Mouse (Mus musculus) heart, embryonic 12.5 days (tissue): ENCODE measurements at regions not wholly inside any gene's neighbourhood (a gene's known extent, or its start where the extent isn't known, plus 50 kb on each side); places are given as distances from the start of the nearest gene placed in this dataset.

Experiments used
- ATAC-seq: fragments of 200-750 bp; cut with Nextera tagmentation; 2 replicates; pipeline ENCODE4 v1.8.0; 2017; ENCODE audit warnings: moderate TSS enrichment, moderate library complexity; ENCODE audit not compliant: insufficient number of reproducible peaks, low FRiP score
- H3K27ac ChIP-seq: fragments of 300-500 bp; sonication (generic); 2 replicates; pipeline ENCODE4 v1.5.1; 2016; ENCODE audit warnings: mild to moderate bottlenecking, moderate library complexity; ENCODE audit not compliant: poor library complexity, severe bottlenecking
- H3K27me3 ChIP-seq: fragments of 300-500 bp; sonication (generic); replicated peaks from 2 replicates; pipeline ENCODE4 v1.6.1; 2016; ENCODE audit warnings: mild to moderate bottlenecking, moderate library complexity
- H3K36me3 ChIP-seq: fragments of 300-500 bp; sonication (generic); 2 replicates; pipeline ENCODE4 v1.6.1; 2016; ENCODE audit warnings: mild to moderate bottlenecking, moderate library complexity
- H3K4me1 ChIP-seq: fragments of 300-500 bp; sonication (generic); replicated peaks from 2 replicates; pipeline ENCODE4 v1.6.1; 2016; ENCODE audit warnings: mild to moderate bottlenecking
- H3K4me2 ChIP-seq: fragments of 300-500 bp; sonication (generic); 2 replicates; pipeline ENCODE4 v1.6.1; 2016; ENCODE audit warnings: mild to moderate bottlenecking, moderate library complexity
- H3K4me3 ChIP-seq: fragments of 300-500 bp; sonication (generic); 2 replicates; pipeline ENCODE4 v1.5.1; 2016; ENCODE audit warnings: mild to moderate bottlenecking
- H3K9ac ChIP-seq: fragments of 300-500 bp; sonication (generic); 2 replicates; pipeline ENCODE4 v1.6.1; 2016; ENCODE audit warnings: mild to moderate bottlenecking, moderate library complexity
- H3K9me3 ChIP-seq: fragments of 300-500 bp; sonication (generic); replicated peaks from 2 replicates; pipeline ENCODE4 v1.6.1; 2016; ENCODE audit warnings: mild to moderate bottlenecking, moderate library complexity
- WGBS: fragments of 180-500 bp; shearing (Covaris S2); methylation state at CpG from one replicate; pipeline ENCODE4 v1.1.7; 2016; 5-methylcytosine and 5-hydroxymethylcytosine counted together

DNA sequence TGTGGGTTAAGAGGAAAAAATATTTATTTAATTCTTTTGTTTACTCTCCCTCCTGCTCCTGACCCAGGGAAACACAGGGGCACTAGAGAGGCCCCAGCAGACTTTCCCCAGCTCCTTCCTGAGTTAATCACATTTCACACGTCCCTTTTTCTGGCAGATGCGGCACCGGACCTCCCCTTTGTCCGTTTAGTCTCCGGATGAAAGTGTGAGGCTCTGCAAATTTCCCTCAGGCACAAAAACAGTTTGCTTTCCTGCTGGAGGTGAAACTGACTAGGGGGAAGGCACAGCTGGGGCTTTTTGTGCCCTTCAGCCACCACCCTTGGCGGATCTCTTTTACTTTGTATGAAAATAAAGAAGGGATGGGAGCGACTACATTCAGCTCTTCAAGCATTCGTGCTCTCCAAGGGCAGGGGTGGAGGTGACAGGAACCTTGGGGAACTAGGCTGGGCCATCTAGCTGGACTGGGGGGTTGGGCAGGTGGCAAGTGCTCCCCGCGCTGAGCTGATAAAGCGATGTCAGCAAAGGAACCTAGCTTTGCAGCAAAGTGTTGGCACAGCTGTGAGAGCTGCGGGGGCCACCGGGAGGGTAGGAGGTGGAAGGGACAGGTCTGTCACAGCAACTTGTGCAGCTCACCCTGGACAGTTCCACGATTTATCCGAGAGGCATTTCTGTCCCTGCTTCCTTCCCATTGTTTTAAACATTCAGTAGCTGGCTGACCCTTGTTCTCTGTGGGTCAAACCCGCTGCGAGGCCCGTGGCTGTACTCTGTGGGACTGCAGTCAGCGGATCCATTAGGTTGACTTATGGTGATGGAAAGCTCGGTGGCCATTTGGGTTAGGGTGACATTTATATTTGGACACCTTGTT, 329.6 kb downstream of the Ttll7 start:
- Histone ChIP-seq H3K27me3 (no peaks in the 10 kb centered on the region), H3K9ac (no peak overlapping the region), H3K4me2 (peak overlapping the region; percentile 59), H3K9me3 (0 out of 2 replicates have a peak, but pooled peaks cover under 1% of the 10 kb centered on the region), H3K36me3 (no peaks in the 10 kb centered on the region), H3K4me3 (peak overlapping the region; percentile 19), H3K27ac (no peak overlapping the region), H3K4me1 (peaks cover 21% of the 10 kb centered on the region)
- ATAC-seq = peak; percentile 69
- WGBS = under 1% methylated on average over 20 of the region's 20 CpGs

DNA sequence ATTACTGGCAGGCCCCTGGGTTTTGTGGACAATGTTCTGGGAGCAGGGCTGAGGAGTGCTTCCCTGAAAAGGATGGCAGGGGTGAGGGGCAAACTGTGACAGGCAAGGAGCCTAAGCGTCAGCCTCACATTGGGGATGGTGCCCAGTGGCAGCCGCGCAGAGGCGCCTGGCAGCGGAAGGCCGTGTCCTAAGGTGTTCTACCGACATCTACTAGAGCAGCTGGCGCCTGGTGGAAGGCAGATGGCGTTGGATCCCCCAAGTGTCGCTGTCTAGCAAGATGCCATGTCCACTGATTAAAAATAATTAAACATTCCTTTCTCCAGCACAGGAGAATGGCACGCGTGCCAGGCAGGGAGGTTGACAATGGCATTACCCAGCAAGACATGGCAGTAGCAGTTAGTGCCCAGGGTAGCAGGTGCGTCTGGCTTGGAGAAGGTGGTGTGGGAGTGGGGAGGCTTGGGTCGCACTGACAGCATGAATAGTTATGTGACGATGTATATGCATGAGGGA, 330.3 kb downstream of the Ttll7 start:
- Histone ChIP-seq H3K9ac (no peak overlapping the region), H3K4me2 (peak overlapping the region; percentile 59)

DNA sequence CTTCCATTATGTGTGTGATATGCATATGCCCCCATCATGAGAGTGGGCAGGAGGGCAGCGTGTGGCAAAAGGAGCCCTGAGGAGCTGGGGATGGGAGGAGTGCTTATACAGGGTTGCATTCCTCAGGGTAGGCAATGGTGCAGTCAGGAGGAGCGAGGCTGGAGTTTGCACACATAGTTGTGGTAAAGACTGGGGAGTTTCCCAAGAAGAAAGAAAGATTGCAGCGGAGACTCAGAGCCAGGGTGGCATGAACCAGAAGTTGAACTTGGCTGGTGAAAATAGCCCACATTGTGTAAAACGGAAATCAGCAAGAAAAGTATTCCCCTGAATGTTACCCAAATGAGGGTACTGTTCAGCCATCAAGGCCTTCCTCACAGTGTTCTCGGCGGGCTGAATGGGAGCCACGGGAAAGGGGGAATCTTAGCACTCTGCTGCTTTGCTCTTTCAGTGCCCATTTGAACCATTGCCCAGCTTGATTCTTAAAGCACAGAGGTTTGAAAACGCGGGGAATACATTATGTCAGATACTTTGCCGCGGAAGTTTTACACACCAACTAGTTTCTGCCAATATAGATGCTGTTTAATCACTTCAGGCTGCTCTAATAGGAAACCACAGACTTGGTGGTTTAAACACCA, 331.6 kb downstream of the Ttll7 start:
- Histone ChIP-seq H3K9me3 (peaks cover 4% of the 10 kb centered on the region; the same call in 1 of the 2 replicates), H3K27ac (no peak overlapping the region), H3K36me3 (no peaks in the 10 kb centered on the region), H3K27me3 (no peaks in the 10 kb centered on the region), H3K4me2 (no peak overlapping the region), H3K4me3 (no peak overlapping the region), H3K9ac (no peak overlapping the region), H3K4me1 (peaks cover 21% of the 10 kb centered on the region)
- 78% methylated on average over 11 of the region's 11 CpGs for WGBS
- ATAC-seq = no peak

More for the DNA sequence above, 330.3 kb downstream of the Ttll7 start:
- ATAC-seq = no peak
- H3K27ac ChIP-seq = no peak overlapping the region
- H3K36me3 ChIP-seq = no peaks in the 10 kb centered on the region
- 36% methylated on average over 15 of the region's 15 CpGs for WGBS
- H3K4me3 ChIP-seq = no peak overlapping the region
- peaks cover 21% of the 10 kb centered on the region for H3K4me1 ChIP-seq
- peaks cover 4% of the 10 kb centered on the region; the same call in 1 of the 2 replicates for H3K9me3 ChIP-seq
- no peaks in the 10 kb centered on the region for H3K27me3 ChIP-seq

DNA sequence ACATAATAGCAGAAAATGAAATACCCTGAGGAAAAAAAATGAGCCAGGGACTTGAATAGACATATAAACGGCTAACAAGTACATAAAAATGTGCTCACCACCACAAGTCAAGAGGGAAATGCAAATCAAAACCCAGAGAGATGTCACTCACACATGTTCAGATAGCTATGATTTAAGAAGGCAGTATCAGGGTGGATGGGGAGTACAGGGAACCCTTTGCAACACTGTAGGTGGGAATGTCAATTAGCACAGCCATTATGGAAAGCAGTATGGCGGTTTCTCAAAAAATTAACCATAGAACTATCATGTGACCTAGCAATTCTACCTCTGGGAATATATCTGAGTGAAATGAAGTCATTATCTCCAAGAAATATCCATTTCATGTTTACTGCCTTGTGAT, 337.6 kb downstream of the Ttll7 start:
- Histone ChIP-seq H3K27me3 (no peaks in the 10 kb centered on the region), H3K4me2 (no peak overlapping the region), H3K36me3 (no peaks in the 10 kb centered on the region), H3K27ac (no peak overlapping the region), H3K4me3 (no peak overlapping the region), H3K9me3 (peaks cover 4% of the 10 kb centered on the region; the same call in 1 of the 2 replicates), H3K4me1 (no peaks in the 10 kb centered on the region), H3K9ac (no peak overlapping the region)
- 76% methylated on average over 2 of the region's 2 CpGs for WGBS
- ATAC-seq = no peak

DNA sequence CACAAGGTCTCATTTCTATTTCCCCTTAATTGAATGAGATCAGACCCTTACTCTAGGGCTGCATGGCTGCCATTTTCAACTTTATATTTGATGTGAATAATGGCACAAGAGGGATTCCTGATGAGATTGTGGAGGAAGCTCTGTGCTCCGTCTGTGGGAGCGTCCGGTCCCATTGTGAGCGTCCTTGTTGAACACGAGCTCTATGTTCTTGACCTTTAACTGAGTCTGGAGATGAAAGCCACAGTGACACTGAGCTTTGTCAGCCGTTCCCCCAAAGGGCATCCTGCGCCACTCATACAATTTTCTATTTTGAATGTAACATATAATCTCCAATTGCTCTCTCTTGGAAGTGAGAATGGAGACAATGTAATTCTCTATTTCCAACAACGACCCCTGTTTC, 344.5 kb downstream of the Ttll7 start:
- Histone ChIP-seq H3K36me3 (no peaks in the 10 kb centered on the region), H3K4me2 (no peak overlapping the region), H3K9ac (no peak overlapping the region), H3K27me3 (no peaks in the 10 kb centered on the region), H3K27ac (no peak overlapping the region), H3K4me1 (no peaks in the 10 kb centered on the region), H3K9me3 (no peaks in the 10 kb centered on the region), H3K4me3 (no peak overlapping the region)
- WGBS = 82% methylated on average over 8 of the region's 8 CpGs
- ATAC-seq = no peak

DNA sequence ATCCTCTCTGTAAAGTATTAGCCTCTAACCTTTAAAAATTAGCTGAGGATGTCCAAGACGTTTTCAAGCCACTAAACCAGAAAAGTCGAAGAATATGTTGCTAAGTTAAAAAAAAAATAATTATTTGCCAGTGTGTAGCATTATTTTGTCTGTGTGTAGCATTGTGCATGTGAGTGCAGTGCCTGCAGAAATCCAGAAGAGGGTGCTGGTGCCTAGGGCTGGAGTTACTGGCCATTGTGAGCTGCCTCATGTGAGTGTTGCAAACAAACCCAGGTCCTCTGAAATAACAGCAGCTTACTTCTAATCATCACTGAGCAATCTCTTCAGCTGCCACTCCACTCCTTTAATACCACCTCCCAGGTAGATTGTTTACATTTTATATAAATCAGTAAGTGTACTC, 345.0 kb downstream of the Ttll7 start:
- Histone ChIP-seq H3K36me3 (no peaks in the 10 kb centered on the region), H3K27ac (no peak overlapping the region), H3K9ac (no peak overlapping the region), H3K4me2 (no peak overlapping the region), H3K4me3 (no peak overlapping the region), H3K9me3 (no peaks in the 10 kb centered on the region), H3K27me3 (no peaks in the 10 kb centered on the region), H3K4me1 (no peaks in the 10 kb centered on the region)
- ATAC-seq = no peak
- WGBS = 48% methylated on average over 2 of the region's 2 CpGs

DNA sequence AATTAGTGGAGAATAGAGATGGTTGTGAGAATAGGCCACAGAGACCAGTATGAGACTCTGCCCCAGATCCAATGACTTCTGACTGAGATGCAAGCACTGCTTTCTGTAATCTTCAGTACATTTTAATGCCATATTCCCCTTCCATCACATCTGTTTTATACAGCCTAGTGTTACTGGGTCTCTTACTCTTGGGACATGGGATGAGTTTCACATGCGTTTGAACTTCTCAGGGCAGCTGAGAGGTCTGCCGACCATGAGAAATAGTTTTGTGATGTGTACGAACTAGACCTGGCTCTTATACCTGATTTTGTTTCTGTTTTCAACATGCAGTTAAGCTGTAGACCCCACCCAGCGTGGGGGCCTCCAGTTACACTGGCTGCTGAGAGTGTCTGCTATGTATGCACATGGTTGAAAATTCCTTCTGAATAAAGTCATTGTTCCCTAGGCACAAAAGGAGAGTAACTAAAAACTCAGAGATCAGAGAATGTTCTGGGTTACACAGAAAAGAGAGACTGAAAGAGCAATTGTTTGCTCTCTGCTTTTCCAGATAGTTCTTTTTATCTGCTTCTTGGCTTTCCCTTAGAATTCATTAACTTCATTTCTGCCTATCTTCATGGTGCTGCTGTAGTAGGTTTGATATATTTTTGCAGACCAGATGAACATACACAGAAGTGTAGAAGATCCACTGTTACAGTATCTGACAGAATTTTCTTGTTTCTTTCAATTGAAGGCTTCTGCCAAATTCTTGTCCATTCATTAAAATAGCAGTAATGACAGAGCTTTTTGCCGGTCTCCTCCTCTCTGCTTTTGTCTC, 359.2 kb downstream of the Ttll7 start:
- Histone ChIP-seq H3K27ac (no peak overlapping the region), H3K9ac (no peak overlapping the region), H3K4me1 (peaks cover 8% of the 10 kb centered on the region; the same call in 1 of the 2 replicates), H3K9me3 (no peaks in the 10 kb centered on the region), H3K4me2 (no peak overlapping the region), H3K4me3 (no peak overlapping the region), H3K36me3 (no peaks in the 10 kb centered on the region), H3K27me3 (no peaks in the 10 kb centered on the region)
- WGBS = 57% methylated on average over 5 of the region's 5 CpGs
- ATAC-seq = no peak

DNA sequence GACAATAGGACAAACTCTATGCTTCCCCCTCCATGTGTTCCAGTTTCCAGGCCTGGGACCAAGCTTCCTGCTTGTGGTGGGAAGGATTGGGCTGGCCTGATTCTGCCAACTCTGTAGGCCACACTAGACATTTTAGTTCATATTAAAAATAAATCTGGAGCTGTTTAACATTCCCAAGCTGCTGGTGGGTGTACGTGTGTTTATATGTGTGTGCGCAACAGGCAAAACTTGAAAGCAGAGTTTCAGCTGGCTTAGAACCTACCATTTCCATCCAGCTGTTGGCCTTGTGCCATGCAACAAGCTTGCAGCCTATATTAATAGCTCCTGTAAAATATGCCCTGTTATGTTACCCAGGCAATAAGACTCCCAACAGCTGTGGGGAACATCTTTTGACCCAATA, 376.5 kb downstream of the Ttll7 start:
- no peak overlapping the region for H3K4me2 ChIP-seq
- H3K27ac ChIP-seq = no peak overlapping the region
- no peak overlapping the region for H3K4me3 ChIP-seq
- H3K9ac ChIP-seq = no peak overlapping the region
- WGBS = 82% methylated on average over 2 of the region's 2 CpGs
- H3K27me3 ChIP-seq = no peaks in the 10 kb centered on the region
- no peak for ATAC-seq
- H3K9me3 ChIP-seq = no peaks in the 10 kb centered on the region
- H3K4me1 ChIP-seq = no peaks in the 10 kb centered on the region
- H3K36me3 ChIP-seq = no peaks in the 10 kb centered on the region

DNA sequence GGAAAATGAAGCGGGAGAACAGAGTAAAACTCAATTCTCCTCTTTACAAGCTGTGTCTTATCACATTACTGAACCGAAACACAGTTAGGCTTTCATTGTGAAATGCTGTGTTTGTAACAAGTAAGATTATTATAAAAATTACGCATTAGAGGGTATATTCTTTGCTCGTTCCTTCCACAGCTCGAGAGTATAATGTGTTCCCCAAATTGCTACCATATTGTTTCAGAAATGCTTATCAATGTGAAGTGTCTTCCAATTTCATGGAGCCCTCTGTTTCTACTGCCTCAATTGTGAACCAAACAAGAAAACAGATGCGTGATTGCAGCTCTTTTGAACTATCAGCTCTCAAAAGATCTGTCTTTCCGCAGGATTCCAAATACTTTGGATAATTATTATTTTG, 378.4 kb downstream of the Ttll7 start:
- no peak overlapping the region for H3K4me2 ChIP-seq
- H3K36me3 ChIP-seq = no peaks in the 10 kb centered on the region
- H3K9me3 ChIP-seq = no peaks in the 10 kb centered on the region
- no peaks in the 10 kb centered on the region for H3K27me3 ChIP-seq
- no peak overlapping the region for H3K27ac ChIP-seq
- 85% methylated on average over 7 of the region's 7 CpGs for WGBS
- H3K4me1 ChIP-seq = no peaks in the 10 kb centered on the region
- no peak overlapping the region for H3K9ac ChIP-seq
- no peak overlapping the region for H3K4me3 ChIP-seq
- no peak for ATAC-seq

DNA sequence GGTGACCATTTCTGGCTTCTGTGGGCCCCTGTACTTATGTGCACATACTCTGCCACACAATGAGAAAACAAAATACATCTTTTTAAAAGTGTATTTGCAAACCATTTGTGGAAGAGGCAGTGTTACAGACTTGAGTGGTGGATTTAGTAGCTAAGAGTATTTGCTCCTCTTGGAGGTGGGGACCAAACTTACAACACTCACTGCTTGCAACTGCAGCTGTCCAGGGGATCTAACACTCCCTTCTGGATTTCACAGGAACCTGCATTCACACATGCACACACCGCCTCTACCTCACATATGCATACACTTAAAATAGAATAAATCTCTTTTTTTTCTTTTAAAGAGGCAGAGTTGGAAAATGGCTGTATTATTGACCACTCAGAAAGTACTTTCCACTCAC, 386.2 kb downstream of the Ttll7 start:
- WGBS = 70% methylated on average over 1 of the region's 1 CpGs
- H3K9me3 ChIP-seq = no peaks in the 10 kb centered on the region
- H3K9ac ChIP-seq = no peak overlapping the region
- H3K27me3 ChIP-seq = no peaks in the 10 kb centered on the region
- no peak overlapping the region for H3K4me3 ChIP-seq
- H3K36me3 ChIP-seq = no peaks in the 10 kb centered on the region
- no peak for ATAC-seq
- no peak overlapping the region for H3K27ac ChIP-seq
- H3K4me2 ChIP-seq = no peak overlapping the region
- no peaks in the 10 kb centered on the region for H3K4me1 ChIP-seq

DNA sequence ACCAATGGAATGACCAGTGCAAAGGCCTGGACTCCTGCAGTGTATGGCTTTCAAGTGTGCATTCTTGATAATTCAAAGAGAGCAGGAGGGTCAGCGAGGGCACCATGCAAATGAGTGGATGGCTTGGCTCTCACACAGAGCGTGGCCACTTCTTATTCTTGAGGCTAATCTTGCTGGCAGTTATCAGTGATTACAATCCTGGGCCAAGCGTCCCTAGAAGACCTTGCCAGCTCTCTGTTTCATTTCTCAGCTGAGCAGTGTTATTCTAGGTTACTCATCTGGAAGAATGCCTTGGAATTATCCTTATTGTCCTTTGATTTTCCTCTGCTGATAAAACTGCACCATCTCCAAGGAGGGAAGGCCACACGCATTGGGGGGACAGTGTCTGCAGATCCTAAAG, 388.5 kb downstream of the Ttll7 start:
- Histone ChIP-seq H3K9ac (no peak overlapping the region), H3K4me2 (no peak overlapping the region), H3K27me3 (no peaks in the 10 kb centered on the region), H3K4me1 (no peaks in the 10 kb centered on the region), H3K27ac (no peak overlapping the region), H3K36me3 (no peaks in the 10 kb centered on the region), H3K9me3 (no peaks in the 10 kb centered on the region), H3K4me3 (no peak overlapping the region)
- ATAC-seq = no peak
- WGBS = 54% methylated on average over 4 of the region's 4 CpGs
